Mouse (Mus musculus) c-Kit-negative CD71-positive TER-119-positive erythroid progenitor cells, embryonic 14.5 days (primary cell): ENCODE results near the gene Gm21256.
"Not testable (repeated sequence)": the region's sequence is repeated elsewhere in the genome, so short reads cannot be mapped to it uniquely, and the experiment has no call there.

Experiments
- DNase-seq: peaks from one replicate; pipeline ENCODE4 v3.0.0-alpha.2; 2013; ENCODE audit warnings: low read depth, low spot score

The Gm21256 gene

DNA sequence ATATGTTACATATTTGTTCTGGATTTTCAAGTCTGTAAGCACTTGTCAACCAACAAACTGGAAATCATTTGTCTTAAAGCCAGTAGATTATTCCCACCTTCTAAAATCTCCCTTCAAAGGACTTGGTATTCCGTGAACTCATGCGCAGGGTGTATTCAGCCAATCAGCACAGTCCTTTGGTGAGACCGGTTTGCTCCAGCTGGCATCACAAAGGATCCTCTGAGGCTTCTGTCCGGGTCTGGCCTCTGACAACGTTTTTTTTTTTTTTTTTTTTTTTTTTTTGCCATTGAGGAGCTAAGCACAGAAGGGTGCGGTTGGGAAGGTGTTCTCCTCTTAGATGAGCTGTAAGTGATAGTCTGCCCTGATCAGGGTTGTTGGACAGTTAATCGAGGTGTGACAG lies at the start of gene Gm21256:
Gene Gm21256 (plus strand): TSS at position 301 of the 400 bp plus-strand sequence.
- not testable (repeated sequence) for DNase-seq
